Mouse (Mus musculus) lung, postnatal 4 days (tissue): ENCODE data around the gene Castor2.
A peak's percentile ranks its signal among the peaks of the same experiment; 100 is the strongest.

Source experiments
- DNase-seq, 2 experiments: peaks; one replicate each; pipeline ENCODE4 v3.0.0; 2021

Gene Castor2

GRCm38 (mm10) chr5:134102720-134103119, 3.2 kb downstream of the Castor2 start:
- no peak for DNase-seq

GRCm38 (mm10) chr5:134105829-134106228, 6.3 kb downstream of the Castor2 start:
- DNase-seq: peak; percentile 18 to 55

DNA sequence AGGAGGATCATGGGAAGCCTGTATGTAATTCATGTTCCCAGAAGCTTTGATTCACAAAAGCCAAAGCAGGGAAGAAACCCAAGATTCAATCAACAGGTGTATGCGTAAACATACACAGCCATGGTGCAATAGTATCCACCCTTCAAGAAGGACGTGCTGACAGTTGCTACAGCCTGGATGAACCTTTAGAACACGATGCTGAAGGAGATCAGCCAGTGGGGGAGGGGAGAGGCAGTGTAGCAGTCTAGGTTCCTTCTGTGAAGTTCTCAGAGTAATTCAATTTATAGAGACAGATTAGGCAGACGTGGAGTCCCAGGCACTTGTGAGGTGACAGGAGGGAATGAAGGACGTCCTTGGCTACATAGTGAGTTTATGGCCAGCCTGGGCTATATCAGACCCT, 15.5 kb downstream of the Castor2 start:
- no peak for DNase-seq

GRCm38 (mm10) chr5:134115639-134116259, 16.2 kb downstream of the Castor2 start:
- no peak for DNase-seq

DNA sequence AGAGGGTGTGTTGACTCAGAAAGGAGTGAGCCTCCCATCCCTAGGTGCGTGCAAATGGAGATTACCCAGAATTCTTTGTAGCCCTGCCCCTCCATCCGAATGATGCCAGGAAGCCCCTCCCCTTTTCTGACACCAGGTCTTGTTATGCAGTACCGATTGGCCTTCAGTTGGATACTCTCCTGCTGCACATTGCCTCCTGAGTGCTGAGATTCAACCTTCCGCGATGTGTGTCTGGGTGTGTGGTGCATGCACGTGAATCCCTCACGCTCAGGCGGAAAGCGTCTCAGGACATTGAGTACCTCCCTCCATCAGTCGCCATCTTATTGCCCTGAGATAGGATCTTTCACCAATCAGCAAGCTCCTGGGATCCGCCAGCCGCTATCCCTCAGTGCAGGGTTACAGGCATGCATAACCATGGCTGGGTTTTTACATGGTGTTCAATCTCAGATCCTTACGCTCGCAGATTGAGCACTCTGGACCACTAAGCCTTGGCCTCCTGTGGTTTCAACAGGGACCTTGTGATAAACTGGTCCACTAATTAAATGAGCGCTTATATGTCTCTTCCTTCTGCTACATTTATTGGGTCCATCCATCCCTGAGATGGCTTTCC, 19.4 kb downstream of the Castor2 start:
- no peak for DNase-seq

DNA sequence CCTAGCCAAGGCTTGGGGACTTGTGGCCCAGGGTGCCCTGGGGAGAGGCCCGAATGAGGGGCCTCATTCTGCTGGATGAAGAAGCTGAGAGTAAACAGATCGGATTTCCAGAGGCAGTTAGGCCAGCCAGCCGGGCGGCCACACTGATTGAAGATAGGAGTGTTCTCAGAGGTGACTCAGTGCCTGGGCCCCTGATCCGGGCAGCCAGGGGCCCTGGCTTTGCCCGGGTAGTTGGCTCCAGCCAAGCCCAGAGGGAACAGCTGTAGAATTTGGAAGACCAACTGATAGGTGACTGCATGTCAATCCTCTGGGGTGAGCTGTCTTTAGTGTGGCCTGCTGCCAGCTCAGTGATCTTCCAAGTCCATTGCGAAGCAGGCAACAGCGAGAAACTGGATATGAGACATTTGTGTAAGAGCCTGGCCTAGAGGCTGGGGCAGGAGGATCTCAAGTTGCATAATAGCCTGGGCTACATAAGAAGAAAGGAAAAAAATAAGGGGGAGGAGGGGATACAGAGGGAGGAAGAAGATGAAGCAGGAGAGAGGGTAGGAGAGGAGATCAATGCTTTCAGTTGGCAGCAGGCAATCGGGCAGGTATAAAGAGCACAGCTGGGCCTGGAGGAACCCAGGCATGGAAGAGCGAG, 20.1 kb downstream of the Castor2 start:
- DNase-seq: no peak

GRCm38 (mm10) chr5:134120135-134120534, 20.6 kb downstream of the Castor2 start:
- DNase-seq: no peak

DNA sequence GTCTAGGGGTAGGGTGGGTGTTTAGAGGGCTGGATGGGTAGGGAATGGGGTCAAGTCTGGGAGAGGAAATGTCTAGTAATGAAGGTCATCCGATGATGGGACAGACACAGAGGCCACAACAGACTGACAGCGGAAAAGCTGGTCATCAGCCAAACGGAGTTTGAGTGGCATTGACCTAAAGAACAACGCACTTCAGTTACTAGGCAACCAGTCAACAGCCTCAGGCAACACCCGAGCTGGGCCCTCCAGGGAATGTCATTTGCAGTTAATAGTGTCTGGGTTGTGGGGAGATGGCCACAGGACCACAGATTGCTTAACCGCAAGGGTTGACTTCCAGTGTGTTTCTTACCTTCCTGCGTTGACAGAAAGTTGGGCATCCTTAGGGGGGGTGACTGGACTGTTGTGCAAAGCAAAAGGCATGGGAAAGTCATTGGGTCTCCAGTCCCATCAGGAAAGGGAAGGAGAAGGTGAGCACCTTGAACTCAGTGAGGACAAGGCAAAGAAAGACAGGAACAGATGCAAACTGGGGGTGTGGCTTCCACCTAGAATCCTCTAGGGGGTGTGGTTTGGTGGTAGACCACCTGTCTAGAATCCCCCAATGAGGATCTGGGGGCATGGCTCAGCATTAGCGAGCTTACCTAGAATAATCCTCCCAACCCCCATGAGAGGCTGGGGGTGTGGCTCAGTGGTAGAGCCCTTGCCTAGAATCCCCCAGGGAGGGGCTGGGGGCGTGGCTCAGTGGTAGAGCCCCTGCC, 21.8 kb downstream of the Castor2 start:
- DNase-seq: peak; percentile 27 to 59

GRCm38 (mm10) chr5:134121893-134122259, 22.4 kb downstream of the Castor2 start:
- no peak for DNase-seq

GRCm38 (mm10) chr5:134123846-134124245, 24.3 kb downstream of the Castor2 start:
- DNase-seq: no peak

DNA sequence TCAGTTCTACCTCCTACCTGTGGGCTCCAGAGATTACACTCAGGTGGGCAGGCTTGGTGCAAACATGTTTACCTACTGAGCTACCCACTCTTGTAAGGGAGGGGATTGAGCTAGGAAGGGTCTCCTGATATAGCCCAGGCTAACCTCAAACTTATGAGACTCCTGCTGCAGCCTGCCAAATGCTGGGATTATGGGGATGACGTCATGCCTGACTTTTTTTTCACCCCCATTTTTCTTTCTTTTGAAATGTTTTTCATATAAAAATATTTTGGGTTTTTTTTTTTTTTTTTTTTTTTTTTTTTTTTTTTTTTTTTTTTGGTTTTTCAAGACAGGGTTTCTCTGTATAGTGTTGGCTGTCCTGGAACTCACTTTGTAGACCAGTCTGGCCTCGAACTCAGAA, 26.7 kb downstream of the Castor2 start:
- no peak for DNase-seq

DNA sequence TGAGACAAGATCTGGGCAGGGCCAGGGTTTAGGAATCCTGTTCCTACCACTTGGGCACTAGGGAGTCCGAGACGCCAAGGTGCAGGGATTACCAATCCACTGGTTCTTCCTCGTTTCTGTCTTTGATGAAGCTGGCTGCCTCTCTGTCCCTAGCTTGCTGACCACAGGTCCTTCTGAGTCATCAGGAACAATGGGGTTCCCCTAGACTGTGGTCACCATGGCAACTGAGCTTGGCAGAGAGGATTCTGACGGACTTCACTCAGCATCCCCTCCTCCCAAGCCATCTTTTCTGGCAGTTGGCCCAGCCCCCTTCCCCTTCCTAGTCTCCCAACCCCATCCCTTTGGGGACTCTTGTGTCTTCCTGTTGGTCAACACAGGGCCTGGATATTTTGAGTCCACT, 32.1 kb downstream of the Castor2 start:
- DNase-seq: no peak

DNA sequence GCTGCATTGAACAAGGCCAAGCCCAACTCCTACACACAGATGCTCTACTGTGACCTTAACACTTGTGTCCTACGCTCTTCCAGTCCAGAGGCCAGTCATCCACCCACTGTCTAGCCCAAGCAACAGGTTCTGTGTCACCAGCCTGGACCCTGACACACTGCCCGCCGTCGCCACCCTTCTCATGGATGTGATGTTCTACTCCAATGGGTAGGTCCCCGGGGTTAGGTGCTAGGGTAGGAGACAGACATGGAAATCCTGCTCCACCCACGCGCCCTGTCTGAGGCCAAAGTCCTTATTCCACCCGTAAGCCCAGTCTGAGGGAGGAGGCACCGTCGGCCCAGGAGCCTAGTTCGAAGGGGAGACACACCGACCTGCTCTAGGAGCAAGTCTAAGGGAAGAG, 36.5 kb downstream of the Castor2 start:
- DNase-seq: no peak

GRCm38 (mm10) chr5:134137933-134138332, 38.4 kb downstream of the Castor2 start:
- no peak for DNase-seq

DNA sequence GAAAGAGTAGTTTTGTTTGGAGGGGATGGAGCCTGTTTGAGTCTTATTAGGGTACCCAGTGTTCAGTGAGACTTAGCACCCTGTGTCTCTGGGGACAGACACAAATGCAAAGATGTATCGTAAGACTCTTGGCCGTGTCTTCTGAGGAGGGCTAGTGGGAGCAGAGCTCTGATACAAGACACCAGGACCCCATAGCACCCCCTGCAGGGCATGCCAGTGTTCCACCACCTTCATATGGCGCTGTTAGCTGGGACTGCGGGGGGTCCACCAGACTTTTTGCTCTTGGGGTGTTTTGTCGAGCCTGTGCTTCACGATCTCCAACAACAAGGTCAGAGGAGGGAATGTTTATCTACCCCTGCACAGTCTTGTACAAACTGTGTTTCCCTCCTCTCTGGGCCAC, 39.9 kb downstream of the Castor2 start:
- no peak for DNase-seq

DNA sequence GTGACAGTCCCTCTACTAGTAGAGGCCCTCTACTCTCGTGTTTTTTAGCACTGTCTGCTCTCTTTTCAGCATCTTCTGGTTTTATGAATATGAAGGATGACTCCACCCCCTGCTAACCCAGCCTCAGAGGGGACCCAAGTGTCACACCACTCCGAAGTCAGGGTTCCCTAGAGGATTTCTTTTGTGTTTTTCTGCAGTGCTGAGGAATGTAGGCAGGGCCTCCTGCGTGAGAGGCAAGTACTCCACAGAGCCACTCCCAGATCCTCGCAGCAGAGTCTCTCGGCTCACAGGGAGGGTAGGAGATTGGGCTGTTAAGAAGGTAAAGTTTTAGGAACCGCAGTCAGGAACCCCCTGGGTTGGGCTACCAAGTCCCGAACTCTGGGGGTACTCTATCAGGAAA, 41.7 kb downstream of the Castor2 start:
- peak in 1 of 2 experiments; percentile 15 for DNase-seq

GRCm38 (mm10) chr5:134142381-134142780, 42.9 kb downstream of the Castor2 start:
- DNase-seq: no peak

DNA sequence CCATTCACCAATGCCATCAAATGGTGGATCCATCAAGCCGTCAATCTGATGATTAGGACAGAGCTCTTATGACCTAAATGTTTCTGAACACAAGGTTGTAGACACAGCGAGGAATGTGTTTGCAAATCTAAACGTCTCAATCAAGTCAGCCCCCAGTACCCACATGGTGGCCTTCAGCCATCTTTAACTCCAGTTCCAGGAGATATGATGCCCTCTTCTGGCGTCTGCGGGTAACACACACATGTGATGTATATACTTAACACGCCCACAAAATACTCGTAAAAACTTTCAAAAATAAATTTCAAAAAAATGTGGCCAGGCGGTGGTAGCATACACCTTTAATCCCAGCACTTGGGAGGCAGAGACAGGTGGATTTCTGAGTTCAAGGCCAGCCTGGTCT, 45.5 kb downstream of the Castor2 start:
- no peak for DNase-seq

DNA sequence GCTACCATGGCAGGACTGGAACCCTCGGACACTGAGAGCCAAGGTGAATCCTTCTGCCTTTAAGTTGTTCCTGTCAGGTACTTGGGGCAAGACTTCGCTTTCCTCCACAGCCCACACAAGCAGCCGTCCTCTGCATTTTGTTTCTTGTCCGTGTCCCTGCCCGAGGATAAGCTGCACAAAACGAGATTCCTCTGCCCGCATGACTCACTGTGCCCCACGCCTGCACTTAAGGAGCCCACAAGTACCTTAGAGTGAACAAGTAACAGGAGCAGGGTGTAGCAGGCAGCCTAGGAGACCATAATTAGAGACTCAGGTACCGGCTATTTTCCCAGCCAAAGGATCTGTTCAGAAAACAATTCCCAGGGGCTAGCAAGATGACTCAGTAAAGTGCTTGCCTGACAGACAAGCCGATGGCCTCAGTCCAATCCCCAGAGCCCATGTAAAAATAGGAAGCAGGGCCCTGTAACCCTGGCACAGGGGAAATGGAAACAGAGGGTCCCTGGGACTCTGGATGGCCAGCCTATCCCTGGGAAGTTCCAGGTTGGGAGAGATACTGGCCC, 47.8 kb downstream of the Castor2 start:
- DNase-seq: peak; percentile 40 to 64

DNA sequence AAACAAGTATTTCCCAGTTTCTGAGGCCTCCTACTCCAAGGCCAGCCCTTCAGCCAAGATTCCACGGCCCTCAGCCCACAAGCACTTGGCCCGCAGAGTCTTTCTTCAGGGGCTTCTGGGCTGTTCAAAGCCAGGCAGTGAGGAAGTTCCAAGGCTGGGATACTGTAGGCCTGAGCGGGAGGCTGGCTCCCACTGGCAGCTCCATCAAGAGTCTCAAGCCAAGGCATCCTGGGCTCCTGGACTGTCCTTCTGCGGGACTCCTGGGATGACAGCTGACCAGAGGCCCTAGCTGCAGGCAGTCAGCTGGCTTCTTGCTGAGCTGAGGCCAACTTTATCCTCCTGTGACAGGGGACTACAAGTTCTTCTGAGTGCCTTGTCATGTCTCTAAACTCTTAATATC, 48.6 kb downstream of the Castor2 start:
- DNase-seq: no peak

DNA sequence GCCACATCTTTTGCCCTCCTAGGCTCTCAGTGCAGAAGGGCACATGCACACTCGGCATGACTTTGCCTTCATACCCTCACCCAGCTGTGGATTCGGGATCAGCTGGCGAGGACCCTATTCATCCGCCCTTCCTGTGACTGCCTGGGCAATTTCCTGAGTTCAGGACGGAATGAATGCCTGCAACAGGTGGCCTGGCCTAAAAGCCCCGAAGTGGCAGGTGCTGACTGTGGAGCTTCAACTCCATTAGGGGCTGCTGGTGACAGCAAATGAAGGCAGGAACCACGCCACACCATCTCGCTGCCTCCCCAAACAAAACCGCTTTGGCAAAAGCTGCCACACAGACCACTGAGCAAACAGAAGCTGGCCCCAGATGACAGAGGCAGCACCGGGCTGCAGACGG, 52.4 kb downstream of the Castor2 start:
- no peak for DNase-seq

DNA sequence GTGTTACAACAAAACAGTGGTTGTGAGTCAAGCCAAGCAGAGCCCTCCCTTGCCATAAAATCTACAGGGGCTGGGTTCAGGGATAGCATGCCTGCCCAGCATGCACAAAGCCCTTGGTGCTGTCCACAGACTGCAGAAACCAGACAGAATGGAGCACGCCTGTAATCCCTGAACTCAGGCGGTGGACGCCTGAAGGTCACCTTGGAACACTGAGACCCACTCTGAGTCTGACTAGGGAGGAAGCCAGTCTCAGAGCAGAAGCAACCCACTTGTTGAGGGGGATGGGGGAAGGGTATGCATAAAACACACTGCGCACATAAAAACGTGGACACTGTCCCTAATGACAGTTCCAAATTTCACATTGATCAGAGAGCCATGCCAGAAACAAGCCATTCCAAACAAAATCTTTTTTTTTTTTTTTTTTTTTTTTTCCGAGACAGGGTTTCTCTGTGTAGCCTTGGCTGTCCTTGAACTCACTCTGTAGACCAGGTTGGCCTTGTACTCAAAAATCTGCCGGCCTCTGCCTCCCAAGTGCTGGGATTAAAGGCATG, 56.5 kb downstream of the Castor2 start:
- no peak for DNase-seq

DNA sequence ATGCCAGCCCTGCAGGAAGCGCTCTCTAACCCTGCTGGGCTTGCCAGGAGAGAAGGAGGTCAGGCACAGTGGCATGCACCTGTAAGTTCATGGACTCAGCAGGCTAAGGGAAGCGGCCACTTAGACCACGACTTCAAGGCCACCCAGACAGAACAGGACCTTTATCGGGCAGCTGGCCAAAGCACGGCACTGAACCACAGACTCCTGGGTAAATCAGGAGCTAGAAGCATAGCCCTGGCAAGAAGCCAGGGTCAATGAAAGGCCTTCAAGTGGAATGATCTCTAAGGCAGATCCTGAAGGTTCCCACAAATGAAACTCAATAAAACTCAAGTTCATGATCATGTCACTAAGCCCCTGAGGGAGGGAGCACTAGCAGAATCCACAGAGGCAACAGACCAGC, 65.2 kb downstream of the Castor2 start:
- DNase-seq: no peak
